Mouse (Mus musculus) thymus, postnatal 14 days (tissue): ENCODE measurements around the gene Rarres2.

Source experiments
- DNase-seq: peaks from one replicate; pipeline ENCODE4 v3.0.0; 2021

Rarres2 gene

DNA sequence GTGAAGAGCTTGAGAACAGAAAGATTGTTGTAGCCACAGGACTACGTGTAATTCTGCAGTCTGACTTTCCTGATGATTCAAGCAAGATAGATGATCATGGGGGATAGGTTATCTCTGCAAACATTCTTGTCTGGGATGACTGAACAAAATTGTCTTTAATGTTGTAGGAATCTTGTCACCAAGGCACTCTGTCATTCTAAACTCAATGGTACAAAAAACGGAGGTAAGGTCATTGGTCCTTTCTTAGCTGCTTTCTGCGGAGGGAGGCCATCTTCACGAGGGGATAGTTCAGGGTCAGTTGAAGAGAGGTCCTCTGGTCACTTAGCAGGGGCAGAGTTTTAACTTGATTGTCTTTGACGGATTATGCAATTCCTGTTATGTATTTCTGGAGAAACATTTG lies 6.1 kb upstream of the Rarres2 start:
- no peak for DNase-seq

DNA sequence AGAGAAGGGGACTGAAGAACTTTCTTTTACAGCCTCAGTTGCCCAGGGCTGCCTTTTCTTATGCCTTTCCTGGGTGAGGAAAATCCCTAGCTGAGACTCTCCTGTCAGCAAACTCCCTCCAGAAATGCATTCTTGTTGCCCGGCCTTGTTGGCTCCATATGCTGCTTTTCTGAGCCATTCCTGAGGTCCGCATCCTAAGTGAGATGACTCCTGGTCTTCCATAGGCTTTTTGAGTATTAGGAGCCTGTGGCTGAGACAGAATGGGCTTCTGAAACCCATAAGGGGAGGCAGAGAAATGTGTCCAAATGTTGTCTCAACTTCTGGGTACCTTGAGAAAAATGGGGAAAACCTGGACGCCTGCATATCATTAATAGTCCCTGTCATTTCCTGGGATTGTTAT lies 1.4 kb upstream of the Rarres2 start:
- DNase-seq: no peak

DNA sequence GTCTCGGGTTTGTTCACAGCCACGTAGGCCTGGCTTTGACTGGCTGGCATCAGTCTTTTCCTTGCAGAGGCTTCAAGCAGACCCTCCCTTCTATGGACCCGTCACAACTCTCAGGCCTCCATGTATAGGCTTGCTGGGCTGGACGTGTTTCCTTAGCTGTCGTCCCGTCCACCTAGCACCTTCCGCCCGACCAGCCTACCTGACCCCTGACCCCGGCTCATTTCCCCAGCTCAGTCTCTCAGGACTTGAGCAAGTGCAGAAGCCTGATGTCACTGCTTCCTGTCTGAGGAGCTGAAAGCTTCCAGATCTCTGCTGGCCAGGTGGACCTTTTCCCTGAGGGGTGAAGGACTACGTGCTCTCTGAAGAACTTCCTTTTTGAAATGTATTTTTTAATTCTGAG lies 691 bp upstream of the Rarres2 start:
- DNase-seq: no peak

DNA sequence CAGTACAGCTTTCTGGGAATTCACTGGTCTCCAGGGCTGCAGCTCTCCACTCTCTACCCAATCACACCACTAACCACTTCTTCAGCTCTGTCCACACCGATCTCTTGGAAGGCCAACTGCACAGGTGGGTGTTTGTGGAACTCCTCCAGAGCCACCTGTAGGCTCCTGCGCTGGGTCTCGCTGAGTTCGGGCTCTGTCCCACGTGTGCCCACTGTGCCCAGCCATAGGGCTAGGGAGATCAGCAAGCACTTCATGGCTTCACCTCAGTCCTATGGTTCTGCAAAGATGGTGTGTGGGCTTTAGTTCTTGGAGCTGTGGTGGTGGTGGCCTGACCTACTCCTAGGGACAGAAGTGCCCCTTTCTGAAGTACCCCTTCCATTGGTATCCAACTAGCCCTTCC lies 575 bp downstream of the Rarres2 start:
- DNase-seq: no peak

DNA sequence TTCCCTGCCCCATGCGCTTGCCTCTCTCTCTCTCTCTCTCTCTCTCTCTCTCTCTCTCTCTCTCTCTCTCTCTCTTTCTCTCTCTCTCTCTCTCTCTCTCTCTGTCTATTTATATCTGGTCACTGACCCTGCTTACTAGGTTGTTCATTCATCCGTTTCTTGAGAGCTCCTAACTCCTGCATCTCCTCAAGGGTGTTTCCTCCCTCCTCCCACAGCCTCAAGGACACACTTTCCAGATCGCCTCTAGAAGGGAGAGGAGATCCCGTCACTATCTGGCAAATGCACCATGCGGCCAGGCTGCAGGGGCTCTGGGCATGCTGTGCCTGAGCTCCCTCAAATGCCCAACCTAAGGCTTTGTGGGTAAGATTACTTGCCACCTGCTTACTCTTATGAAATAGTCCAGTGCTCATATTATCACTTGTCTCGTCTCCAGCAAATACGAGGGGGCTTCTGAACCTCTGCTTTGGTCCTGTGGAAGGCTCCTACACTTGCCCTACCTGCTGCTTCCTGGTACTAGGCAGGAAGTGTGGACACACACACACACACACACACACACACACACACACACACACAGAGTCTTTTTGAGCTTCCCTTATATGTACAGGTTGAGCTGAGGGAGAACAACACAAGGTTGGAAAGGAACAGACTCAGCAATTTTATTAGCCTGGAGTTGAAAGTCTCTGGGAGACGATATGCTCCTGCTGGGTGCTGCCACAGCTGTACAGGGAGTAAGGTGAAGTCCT lies 3.4 kb downstream of the Rarres2 start:
- no peak for DNase-seq

DNA sequence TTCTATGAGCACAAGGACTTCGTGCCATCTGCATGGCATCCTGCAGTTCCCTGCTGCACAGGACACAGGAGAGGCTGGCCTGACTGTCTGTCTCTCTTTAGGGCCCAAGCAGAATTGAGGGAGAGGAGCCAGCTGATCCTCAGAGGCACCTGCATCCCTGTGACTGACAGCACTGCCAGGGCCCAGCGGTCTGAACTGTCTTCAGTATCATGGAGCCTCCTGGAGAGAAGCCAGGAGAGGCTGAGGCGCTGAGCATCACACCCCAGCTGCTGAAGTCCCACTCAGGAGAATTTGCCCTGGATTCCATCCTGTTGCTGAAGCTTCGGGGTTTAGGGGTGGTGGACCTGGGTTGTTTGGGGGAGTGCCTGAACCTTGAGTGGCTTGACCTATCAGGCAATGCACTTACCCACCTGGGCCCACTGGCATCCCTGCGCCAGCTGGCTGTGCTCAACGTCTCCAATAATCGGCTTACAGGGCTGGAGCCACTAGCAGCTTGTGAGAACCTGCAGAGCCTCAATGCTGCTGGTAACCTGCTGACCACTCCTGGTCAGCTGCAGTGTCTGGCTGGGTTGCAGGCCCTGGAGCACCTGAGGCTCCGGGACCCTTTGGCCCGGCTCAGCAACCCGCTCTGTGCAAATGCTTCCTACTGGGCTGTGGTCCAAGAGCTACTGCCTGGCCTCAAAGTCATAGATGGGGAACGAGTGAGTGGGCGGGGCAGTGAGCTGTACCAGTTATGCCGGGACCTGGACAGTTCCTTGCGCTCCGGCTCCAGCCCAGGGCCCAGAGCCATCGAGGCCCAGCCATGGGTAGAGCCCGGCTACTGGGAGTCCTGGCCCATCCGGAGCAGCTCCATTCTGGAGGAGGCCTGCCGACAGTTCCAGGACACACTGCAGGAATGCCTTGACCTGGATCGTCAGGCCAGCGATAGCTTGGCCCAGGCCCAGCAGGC lies 4.3 kb downstream of the Rarres2 start:
- DNase-seq: no peak

DNA sequence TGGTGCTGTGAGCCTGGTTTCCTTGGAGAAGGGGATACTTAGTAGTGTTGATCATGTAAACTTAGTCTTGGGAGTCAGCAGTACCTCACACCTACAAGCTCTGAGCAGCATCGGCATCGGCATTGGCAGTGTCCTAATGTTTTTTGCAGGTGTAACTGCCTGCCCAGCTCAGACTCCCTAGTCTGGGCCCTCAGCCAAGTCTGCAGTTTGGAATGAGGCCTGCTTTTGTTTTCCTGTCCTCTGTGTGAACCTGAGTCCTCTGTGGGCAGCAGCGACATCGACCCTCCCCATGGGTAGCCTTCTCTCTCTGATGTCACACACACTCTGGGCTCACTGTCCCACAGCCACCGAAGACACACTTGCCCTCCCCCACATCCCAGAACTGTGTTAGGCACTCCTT lies 6.3 kb downstream of the Rarres2 start:
- no peak for DNase-seq

DNA sequence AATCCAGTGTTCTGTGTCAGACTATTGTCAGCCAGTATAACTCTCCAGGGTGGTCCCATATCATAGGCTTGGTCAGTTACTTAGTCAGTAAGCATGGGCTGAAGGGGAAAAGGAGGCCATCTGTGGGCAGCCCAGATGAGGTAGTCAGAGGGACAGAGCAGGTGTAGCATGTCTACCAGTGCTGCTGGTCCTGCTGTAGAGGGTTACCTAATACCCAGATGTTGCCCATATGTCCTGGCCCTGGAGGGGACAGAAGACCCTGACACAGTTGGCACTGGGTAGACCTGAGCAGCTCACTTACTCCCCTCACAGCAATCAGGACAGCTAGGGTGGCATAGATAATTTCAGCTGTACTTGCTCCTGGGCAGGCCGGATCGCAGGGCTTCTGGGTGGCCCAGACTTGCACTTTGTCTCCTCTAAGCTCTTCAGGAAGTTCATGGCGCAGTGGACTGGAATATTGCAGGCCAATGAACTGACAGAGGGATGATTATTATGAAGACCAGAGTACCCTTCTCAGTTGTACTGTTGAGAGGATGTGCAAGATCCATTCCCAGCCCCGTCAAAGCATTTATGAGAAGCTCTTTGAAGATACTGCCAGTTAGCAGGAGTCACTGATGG lies 6.8 kb downstream of the Rarres2 start:
- no peak for DNase-seq

DNA sequence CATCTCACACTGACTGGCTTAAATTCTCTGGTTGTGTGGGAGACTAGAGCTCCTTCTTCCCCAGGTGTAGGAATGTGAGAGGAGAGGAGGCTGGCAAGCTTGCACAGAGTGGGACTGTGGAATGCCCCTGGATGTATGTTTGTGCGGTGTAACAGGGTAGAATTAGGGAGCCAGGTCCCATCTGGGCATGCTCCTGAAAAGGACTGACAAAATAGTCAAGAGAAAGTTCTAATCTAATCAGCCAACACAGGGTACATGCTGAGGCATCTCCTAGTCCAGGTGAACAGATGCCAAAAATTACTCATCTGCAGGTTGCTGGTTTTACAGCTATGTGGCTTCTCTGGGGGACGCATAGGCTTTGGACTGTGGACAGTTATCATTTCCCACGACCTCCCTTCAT lies 16.6 kb downstream of the Rarres2 start:
- no peak for DNase-seq

DNA sequence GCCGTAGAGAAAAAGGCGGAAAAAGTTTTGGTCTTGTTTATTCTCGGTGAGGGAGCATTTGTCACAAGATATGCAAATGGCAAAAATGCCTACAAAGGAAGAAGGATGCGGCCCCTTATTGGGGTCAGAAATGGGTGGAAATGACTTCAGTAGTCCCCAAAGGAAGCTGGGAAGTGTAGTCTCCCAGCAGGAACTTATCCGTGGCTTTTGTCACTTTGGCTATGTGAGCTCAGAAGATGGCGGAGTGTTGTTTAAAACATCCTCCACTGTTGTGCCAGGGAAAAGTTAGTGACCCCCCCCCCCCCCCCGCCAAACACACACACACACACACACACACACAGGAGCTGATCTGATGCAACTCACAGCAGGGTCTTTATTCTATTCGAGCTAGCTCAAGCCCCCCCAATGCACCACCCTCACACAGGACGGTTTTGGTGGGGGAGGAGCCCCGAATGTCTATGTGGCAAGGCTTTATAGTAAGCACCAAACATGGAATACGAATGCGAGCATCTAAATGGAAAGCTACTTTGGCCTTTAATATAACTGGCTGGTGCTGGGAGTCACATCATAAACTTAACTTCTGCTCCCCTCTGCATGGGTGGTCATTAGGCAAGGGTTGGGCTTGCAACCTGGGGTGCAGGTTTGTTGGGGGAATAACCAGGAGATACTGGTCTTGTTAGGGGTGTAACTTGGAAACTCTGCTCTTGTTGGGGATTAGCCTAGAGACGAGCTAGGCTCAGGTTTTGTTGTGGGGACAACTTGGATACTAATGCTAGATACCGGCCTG lies 17.3 kb downstream of the Rarres2 start:
- peak; percentile 32 for DNase-seq

DNA sequence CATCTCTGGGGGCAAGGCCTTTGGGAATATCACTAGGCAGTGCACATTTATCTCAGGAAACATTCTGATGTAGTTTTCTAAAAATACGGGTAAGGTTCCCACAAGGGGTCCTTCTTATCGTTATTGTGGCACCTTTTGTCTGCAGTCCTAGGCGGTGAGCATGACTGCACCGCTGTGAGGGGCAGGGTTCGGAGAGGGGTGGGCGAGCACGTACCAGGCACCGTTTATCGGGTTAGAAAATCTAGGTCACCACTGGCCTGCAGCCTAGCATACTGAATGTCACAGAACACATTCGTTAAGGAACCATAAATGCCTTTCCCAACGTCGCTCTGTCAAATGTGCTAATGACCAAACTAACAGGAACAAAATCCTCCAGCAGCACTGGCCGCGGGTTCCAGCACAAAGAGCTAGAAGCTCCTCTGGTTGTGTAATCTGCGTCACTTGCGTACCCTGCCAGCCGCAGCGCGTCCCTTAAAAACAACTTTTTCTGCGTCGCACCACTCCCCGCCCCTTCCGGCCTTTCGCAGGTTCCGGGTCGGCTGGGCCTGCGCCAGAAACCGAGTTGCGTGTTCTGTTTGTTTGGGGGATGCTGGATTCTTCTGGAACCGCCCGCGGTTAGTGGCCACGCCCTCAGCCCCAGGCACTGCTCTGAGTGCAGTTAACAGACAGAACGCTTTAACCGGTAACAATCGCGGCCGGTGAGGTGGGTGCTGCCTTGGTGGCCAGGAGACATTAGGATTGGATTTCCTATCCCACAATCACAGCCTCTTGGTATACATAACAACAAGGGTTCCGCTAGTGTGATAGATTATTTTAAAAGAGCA lies 18.1 kb downstream of the Rarres2 start, which contains the start of gene Lrrc61:
TSS of gene Lrrc61 (plus strand) at position 517 of the 824 bp plus-strand sequence.
- DNase-seq: peak; percentile 89

DNA sequence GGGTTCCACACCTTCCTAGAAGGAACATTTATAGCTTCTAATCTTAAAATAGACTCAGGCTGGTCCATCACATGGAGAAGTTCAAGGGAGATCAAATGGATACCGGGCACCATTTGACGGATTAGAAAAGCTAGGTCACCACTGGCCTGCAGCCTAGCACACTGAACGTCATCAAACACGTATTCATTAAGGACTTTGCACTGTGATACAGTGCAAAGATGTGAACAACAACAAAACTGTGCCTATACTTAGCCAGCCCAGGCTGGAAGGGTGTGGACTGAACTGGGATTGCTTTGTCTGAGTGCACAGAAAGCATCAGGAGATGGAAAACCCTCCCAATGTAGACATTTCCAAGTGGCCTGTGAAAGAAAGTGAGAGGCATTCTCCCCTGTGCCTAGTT lies 18.8 kb downstream of the Rarres2 start:
- DNase-seq: no peak

DNA sequence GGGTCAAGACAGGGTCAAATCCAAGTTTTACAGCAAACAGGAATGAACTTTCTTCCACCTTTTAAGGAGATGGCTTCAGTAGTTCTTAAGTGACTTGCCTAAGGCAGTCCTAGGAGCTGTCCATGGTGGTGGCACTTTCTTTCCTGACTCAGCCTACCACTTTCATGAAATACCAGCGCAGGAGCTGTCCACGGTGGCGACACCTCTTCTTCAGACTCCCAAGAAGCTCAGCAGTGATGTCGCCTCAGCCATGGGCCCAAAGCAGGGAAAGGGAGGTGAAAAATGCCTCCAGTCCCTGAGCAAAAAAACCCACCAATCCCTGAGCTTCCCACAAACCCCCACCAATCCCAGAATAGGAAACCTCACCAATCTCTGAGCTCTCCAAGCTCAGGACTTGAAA lies 19.7 kb downstream of the Rarres2 start:
- DNase-seq: peak; percentile 78

DNA sequence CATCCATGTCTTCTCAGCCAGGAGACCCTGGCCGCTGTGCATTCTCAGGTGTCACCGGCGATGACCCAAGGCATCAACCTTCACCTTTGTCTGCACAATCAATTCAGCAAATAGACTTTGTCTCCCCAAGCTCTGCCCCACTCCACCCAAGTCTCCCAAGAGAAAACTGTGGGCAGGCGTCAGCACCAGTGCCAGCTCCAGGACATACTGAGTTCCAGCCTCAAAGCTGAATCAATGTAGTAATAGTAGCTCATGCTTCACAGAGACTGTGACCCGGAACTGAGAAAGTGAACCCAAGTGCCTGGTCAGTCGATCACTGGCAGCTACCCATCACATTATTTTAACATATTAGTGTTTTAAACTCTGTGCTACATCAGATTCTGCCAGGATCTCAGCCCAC lies 24.3 kb downstream of the Rarres2 start:
- DNase-seq: no peak

DNA sequence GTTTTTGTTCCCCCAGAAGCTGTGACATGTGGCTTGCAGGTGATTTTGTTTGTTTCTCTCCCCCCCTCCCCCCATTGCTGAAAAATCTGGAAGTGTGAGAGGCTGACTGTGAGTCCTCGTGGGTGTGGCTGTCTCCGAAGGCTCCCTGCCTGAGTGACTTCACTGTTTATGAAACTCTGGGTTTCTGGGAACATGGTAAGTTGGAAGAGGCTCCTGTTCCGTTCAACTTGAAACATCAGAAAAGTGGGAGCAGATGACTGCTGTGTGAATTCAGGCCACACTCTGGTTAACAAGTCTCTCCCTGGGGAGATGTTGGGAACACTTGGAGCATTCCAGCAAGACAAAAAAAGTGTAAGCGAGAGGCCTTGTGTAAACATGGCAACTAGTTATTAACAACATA lies 25.7 kb downstream of the Rarres2 start:
- DNase-seq: no peak

DNA sequence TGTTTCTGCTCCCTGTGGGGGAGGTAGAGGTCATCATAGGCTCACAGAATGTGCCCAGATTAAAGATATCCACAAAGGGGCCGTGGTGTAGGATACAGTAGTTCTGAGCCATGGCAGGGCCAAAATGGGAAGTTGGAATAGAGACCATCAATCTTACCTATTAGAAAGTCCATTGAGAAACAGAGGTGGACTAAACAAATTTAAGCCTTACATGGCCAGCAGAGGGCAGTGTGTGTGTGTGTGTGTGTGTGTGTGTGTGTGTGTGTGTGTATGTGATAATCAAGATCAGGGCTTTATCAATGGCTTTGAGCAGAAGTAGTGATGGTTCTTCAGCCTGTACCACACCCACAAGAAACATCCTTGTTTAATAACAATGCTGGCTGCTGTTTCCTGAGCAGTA lies 26.3 kb downstream of the Rarres2 start:
- DNase-seq: peak; percentile 33

DNA sequence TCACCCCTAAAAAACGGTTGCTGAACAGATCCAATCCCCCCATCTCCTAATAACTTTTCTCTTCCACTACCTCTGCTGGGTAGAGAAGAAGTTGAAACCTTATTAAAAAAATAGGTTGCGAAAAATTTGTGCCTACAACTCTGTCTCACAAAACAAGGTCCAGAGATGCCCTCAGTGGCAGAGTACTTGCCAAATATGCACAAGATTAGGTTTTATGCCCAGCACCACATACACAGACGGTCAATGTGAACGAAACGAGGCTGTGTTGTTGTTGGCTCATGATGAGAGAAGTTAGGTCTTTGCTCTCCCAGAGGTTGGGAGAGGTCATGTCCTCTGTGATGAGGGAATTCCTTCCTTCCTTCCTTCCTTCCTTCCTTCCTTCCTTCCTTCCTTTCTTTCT lies 27.3 kb downstream of the Rarres2 start:
- no peak for DNase-seq

DNA sequence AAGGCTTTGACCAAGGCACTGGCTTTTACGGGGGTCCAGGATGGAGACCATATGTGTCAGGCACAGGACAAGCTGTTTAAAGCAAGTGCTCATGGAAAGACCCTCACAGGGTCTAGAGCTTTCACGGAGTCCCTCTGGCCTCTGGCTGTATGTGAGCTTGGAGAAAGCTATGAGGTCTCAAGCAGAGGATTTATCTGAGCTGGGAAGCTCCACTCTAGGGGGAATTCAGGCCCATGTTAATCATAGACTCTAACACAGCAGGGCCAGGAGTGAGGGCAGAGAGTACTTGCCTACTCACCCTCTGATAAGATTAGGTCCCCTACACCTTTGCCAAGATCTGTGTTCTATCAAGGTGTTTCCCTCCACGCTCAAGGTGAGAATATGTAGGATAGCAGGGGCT lies 30.0 kb downstream of the Rarres2 start:
- no peak for DNase-seq

DNA sequence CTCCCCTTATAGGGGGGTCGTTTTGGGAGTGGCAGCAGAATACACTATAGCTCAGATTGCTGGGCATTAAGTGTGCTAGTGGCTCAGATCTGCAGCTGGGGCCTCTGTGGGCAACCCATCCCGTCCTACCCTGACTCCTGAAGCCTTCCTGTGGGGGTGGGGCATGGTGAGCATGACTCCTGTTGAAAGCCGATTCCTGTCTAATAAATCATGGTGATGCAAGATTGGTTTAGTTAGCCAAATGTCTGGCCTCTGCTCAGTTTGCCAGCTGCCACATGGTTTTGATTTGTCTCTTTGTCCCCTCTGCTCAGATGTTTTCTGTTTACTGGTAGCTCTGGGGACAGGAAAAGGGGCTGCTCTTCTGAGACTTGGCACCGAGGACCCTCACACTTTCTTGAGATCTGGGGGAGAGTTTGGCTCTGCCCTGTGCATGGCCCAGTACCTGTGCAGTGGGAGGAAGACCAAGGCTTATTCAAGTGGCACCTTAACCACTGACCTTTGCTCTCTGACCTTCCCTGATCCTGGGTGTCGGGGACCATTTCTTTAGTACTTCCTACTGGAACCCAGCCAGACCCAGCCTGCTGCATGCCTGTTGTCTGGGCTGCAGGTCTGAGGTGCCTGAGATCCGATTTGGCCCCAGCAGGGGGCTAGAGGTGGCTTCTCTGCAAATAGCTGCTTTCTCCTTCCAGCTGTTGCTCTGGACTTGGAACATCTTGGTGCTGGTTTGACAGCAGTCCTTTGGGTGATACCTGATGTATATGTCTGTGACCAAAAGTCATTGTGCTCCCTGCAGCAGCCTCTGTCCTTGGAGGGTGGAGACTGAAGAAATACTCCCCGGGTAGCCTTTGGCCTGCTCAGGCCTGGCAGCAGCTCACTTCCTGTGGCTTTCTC lies 30.8 kb downstream of the Rarres2 start:
- no peak for DNase-seq

DNA sequence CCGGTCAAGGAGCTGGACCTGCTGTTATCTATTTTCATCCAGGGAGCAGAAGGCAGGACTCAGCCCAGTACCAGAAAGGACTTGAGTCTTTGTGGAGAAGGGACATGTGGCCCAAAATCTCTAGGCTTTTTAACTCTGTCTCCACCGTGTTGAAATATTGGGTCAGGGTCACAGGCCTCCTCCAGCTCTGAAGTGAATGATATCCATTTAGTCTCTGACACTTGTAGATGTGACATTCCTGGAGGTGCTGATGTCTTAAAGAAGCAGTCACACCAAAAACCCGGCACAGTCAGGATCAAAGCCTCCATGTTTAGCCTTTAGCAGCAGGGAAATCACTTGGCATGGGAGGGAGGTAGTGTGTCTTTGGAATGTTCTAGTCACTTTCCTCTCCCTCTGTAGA lies 31.9 kb downstream of the Rarres2 start:
- no peak for DNase-seq

DNA sequence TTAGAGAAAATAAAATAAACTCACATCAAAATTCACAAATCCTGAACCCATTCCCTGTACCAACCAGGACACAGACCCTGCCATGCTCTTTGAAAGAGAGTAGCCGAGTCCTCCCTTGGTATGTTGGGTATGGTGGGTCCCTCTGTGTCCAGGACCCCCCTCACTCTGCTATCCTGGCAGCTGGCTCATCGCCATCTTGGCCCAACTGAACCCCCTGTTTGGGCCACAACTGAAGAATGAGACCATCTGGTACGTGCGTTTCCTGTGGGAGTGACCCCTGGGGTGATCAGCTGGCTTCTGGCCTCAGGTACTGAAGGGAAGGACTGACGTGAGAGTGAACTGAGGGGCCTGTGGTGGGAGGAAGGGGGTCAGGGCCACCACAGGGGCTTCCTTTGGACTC lies 32.7 kb downstream of the Rarres2 start:
- no peak for DNase-seq
